Mouse (Mus musculus) embryonic fibroblast, embryonic 13.5 days (primary cell): Measurements from ENCODE around the gene Crk.

Experiments used
- CTCF ChIP-seq: IDR thresholded peaks from 2 replicates; pipeline ENCODE4 v1.5.1; 2011; ENCODE audit warnings: mild to moderate bottlenecking, control low read depth, low read length, moderate library complexity, borderline replicate concordance; ENCODE audit not compliant: insufficient read depth
- POLR2A ChIP-seq: IDR thresholded peaks from 2 replicates; pipeline ENCODE4 v1.6.1; 2011; ENCODE audit warnings: low read depth, mild to moderate bottlenecking, control low read depth, low read length, moderate library complexity

- TF ChIP-seq CTCF (no peak), POLR2A (no peak)
Observed at GRCm38 (mm10) chr11:75693570-75693969, 14.5 kb downstream of the Crk start.
